Mouse (Mus musculus) left cerebral cortex, adult 8-10 months (tissue): ENCODE results near the gene Oosp3. TPM values are rescaled to one million over a fixed set of nuclear protein-coding genes. Genes with fewer than 3 reads are reported as not detected.

Experiments used
- DNase-seq, 2 experiments: peaks; one replicate each; pipeline ENCODE4 v3.0.0; 2022; ENCODE audit warnings: low spot score in 2 of 2
- total RNA-seq, 4 experiments: library from RNA; stranded (reverse); gene quantifications; 2 replicates each; pipeline ENCODE4 v1.2.4; 2022

Gene Oosp3
- total RNA-seq, result not detected

DNA sequence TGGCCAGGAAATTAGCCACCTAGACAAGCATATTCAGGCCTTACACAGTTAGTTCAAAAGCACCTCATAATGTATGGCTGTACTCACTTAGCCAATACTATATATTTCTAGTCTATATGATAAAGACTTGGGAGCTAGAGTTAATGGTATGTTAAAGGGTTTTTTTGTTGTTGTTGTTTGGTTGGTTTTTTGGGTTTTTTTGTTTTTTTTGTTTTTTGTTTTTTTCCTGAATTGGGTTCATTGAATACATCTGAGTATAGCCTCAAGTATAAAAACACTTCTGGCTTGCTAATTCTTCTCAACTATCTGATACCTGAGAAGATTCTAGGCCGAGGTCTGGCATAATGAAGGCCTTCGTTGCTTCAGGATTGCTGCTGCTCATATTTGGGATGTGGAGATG, at the start of gene Oosp3:
TSS of gene Oosp3 (plus strand) at position 301 of the 400 bp plus-strand sequence.
- no peak for DNase-seq

DNA sequence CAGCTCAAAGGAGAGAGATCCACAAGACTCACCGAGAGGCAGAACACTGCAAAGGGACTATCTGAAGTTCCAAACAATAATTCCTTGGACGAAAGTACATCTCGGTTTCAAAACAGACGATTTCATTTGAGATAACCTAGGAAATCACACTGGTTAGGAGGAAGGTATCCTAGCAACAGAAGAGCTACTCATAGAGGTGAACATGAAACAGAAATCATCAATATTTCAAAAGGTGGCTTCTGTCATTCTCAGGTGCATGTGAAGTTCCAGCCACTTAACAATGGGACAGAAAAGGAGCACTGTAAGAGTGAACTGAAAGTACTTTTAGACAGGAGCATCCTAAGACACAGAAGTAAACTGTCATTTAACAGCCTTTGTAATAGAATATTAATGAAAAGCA, 47.3 kb upstream of the Oosp3 start:
- no peak for DNase-seq

DNA sequence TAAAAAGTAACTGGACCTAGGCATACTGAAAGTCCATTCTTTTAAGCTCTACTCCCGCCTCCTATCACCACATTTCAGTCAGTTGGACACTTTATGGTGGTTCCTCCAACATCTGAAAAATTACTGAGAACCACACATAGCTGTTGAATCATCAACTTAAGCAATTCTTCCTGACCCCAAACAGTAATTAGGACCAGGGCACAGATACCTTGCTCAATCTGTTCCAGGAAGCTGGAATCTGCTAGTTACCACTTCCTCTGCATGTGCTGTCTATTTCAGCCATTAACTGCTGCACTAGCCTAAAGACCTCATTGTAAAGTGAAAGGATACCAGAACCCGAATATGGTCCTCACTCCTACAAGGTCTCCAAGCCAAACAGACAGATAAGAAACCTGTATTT, 37.7 kb upstream of the Oosp3 start:
- no peak for DNase-seq

DNA sequence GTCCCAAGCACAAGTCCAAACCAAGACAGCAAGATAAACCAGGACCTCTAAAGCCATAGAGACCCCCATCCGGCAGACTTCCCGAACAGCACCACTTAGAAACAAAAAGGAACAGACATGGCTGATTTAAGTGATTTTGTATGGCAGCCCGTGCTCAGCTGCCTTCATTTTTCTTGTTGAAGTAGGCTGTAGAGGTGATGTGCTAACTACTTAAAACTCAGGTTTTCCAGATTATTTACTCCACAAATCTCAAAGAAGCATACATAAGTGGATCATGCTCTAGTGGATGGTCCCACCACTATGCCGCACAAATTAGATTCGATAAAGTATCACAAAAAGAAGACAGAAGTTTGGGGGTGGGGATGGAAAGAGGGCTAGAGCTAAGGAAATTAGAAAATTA, 36.4 kb upstream of the Oosp3 start, which contains the start of gene Oosp2:
TSS of gene Oosp2 (minus strand) at position 101 of the 400 bp plus-strand sequence.
- no peak for DNase-seq

DNA sequence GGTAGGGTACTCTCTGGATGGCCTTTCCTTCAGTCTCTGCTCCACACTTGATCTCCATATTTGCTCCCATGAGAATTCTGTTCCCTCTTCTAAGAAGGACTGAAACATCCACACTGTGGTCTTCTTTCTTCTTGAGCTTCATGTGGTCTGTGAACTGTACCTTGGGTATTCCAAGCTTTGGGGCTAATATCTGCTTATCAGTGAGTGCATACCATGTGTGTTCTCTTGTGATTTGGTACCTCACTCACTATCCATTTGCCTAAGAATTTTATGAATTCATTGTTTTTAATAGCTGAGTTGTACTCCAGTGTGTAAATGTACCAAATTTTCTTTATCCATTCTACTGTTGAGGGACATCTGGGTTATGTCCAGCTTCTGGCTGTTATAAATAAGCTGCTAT, 35.3 kb upstream of the Oosp3 start:
- no peak for DNase-seq

DNA sequence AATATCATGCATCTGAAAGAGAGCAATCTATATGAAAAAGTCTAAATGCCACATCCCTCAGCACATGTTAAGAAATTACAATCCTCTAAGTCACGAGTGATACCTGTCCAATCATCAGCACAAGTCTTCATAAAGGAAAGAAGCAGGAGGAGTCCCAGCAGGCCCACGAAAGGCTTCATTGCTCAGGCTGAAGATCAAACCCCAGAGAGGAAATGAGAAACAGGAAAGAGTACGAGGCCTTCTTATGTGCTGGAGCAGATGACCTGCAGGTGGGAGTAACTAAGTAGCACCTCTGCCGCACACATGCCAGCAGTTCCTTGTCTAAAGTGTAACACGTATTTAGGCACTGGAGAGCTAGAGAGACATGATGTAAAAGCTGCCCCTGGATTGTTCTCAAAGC, 6.0 kb upstream of the Oosp3 start, which contains the start of gene Oosp1:
TSS of gene Oosp1 (minus strand) at position 312 of the 400 bp plus-strand sequence.
- no peak for DNase-seq

DNA sequence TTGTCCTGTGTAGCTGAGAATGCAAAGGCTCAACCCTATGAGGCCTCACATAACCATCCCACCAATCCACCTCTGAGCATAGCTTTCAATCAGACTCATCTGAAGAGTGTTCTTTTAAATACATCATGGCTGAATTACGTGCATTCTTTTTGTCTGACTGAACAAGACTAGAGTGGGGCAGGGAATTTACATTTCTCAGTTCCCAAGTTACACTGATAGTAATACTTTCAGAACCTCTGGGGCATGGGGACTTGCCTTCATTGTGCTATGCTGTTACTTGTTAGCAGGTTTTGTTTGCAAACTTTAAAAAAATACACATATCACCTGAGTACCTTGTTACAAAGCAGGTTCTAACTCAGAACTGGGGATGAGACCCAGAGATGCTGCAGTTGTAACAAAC, 5.4 kb upstream of the Oosp3 start:
- DNase-seq, result no peak

DNA sequence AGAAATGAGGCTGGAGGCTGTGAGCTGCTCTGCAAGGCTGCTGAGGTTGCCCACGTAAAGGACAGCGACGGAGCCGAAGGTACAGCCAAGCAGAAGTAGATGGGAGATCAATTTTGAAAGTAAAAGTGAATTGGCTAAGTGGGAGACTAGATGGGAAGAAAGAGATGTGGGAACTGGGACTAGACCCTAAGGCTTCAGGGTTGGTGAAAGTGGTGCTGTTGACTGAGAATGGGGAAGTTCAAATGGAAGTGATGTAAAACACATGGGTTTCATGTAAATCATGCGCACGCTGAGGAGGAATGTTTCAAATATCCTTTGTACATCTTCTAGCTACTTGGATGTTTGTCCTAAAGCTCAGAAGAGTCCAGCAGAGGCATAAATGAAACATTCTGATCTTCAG, 1.5 kb downstream of the Oosp3 start:
- DNase-seq, result no peak

DNA sequence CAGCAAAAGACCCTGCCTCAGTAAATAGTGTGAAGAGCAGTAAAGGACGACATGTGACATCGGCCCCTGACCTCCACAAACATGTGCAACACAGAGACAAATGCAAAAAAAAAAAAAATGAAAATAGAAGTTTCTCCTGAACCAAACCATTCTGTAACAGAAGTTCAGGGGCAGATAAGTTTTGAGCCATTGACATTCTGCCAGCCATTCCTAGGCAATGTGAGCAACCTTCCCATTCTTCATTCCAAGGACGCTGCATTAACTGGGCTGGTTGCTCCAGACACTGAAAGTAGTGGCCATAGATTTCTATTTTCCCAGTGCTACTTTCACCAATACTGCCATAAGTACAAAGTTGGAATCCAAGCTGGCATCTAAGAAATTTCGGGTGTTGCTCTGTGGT, 15.6 kb downstream of the Oosp3 start:
- DNase-seq, result no peak

DNA sequence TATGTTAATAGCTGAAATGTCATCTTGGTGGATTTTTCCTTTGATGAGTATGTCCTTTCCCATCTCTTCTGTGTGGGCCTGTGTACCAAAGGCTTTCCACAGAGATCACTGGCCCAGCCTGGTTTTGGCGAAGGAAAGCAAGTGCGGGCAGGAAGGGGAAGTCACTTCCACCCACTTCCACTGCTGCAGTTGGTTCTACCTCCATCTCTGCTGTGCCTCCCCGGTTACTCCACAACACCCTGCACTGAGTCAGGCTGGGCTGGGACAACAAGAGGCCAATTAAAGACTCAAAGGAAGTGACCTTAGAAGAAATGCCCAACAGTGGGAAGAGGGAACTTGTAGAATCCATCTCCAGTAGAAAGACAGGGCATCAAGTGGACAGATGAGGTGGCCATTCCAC, 23.2 kb downstream of the Oosp3 start:
- no peak for DNase-seq

DNA sequence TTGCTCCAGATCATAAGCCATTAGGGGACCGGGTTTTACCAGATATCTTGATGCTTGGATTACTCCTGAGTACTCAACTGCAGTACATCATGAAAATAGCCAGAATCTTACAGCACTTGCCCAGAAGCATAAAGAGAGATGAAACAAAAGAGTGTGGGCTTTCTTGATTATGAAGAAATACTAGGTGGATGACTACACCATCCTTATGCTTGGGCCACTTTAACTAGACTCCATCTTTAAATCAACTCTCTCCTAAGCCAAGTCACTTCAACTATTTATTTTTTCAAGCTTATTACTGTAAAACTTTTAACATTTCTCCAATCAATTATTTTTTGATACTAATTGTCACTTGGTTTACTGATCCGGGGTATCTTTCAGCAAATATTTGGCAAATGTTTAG, 27.0 kb downstream of the Oosp3 start:
- DNase-seq, result no peak

DNA sequence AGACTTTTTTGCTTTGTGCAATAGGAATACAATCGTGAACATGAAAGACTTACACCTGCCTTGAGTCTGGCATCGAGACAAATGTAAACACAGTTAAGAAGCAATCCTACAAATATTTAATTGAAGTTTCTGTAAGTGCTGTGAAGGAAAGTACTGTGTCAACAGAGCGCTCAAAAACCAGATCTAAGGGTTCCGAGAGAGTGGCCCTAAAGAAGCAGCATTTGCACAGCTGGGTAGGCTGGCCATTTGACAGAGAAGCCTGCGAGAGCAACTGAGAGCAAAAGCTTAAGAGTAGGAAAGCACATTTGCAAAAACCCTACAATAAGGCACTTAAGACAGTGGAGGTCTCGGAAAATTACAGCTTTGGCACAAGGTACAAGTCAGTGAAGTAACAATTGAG, 27.4 kb downstream of the Oosp3 start:
- DNase-seq, result no peak

DNA sequence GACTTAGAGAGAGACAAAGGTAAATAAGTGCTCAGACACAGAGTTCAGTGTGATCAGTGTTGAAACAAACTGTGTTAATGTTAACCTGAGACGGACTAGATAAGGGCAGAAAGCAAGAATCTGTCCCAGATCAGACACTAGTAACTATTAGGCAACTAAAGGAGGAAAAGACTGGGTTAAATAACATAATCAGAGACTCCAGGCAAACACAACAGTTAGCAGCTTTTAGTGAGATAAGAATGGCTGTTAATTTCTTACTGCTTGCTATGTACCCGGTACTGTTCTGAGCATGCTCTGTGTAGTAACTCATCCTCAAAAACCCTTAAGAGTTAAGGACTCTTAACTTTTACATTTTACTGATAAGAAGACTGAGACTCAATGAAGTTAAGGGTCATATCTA, 29.1 kb downstream of the Oosp3 start:
- DNase-seq, result no peak

DNA sequence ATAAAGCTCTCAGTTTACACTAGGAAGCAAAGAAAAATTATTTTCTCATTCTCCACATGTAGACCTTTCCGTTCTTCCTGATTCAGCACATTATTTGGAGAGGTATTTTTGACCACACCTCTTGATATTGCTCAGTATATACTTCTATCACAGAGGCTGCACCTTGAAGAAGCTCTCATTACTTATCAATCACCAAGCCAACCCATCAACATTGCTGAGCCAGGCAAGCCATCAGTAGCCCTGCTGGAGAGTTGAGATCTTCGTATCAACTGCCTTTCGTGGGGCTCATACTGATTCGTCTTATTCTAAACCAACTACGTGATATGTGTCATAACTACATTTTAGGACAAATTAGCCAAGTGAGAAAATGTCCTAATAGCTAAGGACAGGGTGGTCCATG, 30.4 kb downstream of the Oosp3 start:
- DNase-seq, result no peak

DNA sequence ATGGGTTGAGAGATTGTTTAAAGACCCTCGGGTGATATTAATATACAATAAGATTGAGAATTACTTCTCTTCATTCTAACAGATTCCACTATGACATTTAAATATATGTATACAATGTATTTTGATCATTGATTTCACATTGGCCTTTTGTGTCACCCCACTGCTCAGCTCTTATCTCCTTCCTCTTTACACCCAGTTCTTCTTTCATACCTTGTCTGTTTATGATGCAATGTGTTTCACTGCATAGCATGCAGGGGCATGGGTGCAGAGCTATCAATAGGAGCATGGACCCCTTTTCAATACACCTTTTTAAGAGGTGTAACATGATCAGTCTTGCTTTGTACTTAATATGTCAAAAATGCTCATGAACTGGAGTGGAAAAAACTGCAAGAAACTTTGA, 33.4 kb downstream of the Oosp3 start:
- DNase-seq, result no peak

DNA sequence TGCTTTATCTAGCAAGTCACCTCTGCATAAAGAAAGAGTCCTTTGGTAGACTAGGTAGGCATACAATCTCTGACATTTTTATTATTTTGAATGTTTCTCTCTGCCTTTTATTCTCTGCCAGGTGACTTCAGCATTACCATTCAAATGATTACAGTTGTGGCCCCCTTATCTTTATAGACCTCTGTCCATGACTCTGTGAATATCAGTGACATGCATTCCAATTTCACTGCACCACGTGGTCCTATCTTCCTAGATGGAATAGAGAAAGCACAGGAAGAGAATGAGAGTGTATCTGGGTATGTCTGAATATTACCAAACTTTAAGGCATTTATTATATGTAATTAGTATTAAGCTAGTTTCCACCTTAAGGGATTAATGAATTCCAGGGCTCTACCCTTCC, 39.6 kb downstream of the Oosp3 start:
- no peak for DNase-seq

DNA sequence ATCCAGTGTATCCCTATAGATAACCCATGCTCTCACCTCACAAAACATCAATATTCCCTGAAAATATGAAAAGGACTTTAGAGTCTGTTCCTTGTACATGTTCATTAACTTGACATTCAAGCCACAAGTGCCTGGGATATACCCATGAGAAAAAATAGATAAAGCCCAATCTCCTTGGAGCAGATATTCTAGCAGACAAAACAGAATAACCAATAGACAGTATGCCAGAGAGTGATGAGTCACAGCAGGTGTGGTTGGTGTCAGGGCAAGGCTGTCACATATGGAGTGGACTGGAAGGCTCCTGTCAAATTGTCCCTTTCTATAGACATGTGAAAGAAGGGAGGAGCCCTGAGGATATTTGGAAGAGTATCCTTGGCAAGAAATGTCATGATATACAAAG, 48.8 kb downstream of the Oosp3 start:
- DNase-seq, result no peak

DNA sequence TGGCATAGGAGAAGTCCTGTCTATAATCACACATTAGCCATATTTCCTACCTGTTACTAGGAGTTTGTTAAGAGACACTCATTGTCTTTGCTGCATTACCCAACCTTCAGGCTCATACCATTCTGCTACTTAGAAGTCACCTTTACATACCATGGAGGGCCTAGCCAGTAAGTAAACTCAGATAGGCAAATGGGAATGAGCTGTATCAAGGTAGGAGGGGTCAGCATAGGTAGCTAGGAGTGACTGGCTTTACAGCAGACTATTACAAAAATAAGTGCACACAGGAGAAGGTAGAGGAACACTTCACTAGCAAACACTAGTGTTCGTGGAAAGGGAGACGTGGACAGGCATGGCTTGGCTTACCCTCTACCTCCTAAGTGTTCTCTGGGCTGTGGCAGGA, 50.4 kb downstream of the Oosp3 start, which contains the start of gene Gif:
TSS of gene Gif (plus strand) at position 257 of the 400 bp plus-strand sequence.
- DNase-seq, result no peak

Other genes with a start within 250 kb of the Oosp3 start
- 1 to 10 TPM in 3 of 4 experiments, under 1 TPM in 1; 0.78 to 2.2 (median 1.3) TPM for gene Ms4a6c, start 227.7 kb upstream of the Oosp3 start, total RNA-seq
- gene Gm8369, start 211.1 kb upstream of the Oosp3 start, total RNA-seq, result 1 to 10 TPM in 1 of 4 experiments, under 1 TPM in 3; 0.28 to 1.3 (median 0.65) TPM
- 1 to 10 TPM in 2 of 4 experiments, under 1 TPM in 2; 0.57 to 3.3 (median 1.3) TPM for gene Ms4a6b, start 180.5 kb upstream of the Oosp3 start, total RNA-seq
- not detected for gene Ms4a4d, start 160.3 kb upstream of the Oosp3 start, total RNA-seq
- 1 to 10 TPM in 3 of 4 experiments, under 1 TPM in 1; 0.98 to 2.5 (median 2.3) TPM for gene Ms4a6d, start 92.2 kb upstream of the Oosp3 start, total RNA-seq
- gene Ms4a2, start 73.3 kb upstream of the Oosp3 start, total RNA-seq, result under 1 TPM in 1 of 4 experiments, not detected in 3; 0.40 TPM
- gene Ms4a3, start 56.2 kb upstream of the Oosp3 start, total RNA-seq, result not detected
- gene Oosp2, start 36.5 kb upstream of the Oosp3 start, total RNA-seq, result not detected
- not detected for gene Oosp1, start 5.9 kb upstream of the Oosp3 start, total RNA-seq
- not detected for gene Gif, start 50.5 kb downstream of the Oosp3 start, total RNA-seq
- 10 to 100 TPM; 36.1 to 45.6 (median 42.7) TPM for gene Mrpl16, start 73.3 kb downstream of the Oosp3 start, total RNA-seq
- gene Stx3, start 122.3 kb downstream of the Oosp3 start, total RNA-seq, result 10 to 100 TPM; 27.7 to 33.8 (median 29.7) TPM
- not detected for gene Olfr1417, start 142.2 kb downstream of the Oosp3 start, total RNA-seq
- not detected for gene Olfr1418, start 164.0 kb downstream of the Oosp3 start, total RNA-seq
- gene Olfr1419, start 178.1 kb downstream of the Oosp3 start, total RNA-seq, result under 1 TPM in 1 of 4 experiments, not detected in 3; 0.13 TPM
- not detected for gene Olfr1420, start 189.5 kb downstream of the Oosp3 start, total RNA-seq
- 10 to 100 TPM; 19.4 to 22.9 (median 21.1) TPM for gene Patl1, start 215.3 kb downstream of the Oosp3 start, total RNA-seq